Mouse (Mus musculus) yolk sac, embryonic 10.5 days (tissue): Measurements from ENCODE around the gene Nr2f6.

Experiments used
- DNase-seq: peaks from one replicate; pipeline ENCODE4 v3.0.0-alpha.2; 2017; ENCODE audit warnings: low spot score

The Nr2f6 gene

DNA sequence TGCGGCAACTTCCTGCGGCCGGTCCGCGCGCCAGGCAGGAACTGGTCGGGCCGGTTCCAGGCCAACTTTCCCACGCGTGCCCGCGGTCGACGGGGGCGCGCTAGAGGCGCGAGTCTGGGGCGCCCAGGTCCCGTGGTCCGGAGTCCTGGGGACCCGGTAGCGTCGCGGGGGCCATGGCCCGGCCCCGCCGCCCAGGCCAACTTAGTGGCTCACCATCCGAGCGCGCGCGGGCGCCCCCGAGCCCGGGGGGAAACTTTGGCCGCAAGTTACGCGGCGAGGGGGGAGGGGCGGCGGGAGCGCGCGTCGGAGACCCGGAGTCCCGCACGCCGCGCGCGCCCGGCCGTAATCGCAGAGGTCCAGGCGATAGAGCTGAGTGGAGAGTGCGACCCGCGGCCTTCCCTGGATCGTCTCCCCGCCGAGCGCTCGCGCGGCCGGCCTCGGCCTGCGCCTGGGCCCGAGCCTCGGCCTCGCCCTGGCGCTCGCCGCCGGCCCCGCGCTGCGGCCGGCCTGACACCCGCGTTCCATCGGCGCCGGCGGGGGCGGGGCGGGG, at the start of gene Nr2f6:
TSS of gene Nr2f6 (minus strand) at position 540 of the 550 bp plus-strand sequence.
- DNase-seq = peak; percentile 83

DNA sequence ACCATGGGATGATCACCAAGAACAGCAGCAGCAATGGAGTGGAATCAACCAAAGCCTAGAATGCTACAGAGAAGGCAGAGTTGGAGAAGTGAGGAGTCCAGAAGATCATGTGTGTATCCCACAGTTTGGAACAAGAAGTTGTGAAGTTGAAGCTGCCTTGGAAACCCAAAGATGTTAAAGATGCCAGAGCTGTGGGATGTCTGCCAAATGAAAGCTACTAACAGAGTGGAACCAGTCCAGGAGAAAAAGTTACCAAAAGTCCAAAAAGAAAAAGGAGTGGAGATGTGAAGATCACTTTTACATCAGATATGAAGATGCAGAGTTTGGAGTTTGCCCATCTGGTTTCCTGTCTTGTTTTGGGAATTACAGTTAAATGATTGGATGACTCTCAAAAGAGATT, 40.4 kb upstream of the Nr2f6 start:
- no peak for DNase-seq

DNA sequence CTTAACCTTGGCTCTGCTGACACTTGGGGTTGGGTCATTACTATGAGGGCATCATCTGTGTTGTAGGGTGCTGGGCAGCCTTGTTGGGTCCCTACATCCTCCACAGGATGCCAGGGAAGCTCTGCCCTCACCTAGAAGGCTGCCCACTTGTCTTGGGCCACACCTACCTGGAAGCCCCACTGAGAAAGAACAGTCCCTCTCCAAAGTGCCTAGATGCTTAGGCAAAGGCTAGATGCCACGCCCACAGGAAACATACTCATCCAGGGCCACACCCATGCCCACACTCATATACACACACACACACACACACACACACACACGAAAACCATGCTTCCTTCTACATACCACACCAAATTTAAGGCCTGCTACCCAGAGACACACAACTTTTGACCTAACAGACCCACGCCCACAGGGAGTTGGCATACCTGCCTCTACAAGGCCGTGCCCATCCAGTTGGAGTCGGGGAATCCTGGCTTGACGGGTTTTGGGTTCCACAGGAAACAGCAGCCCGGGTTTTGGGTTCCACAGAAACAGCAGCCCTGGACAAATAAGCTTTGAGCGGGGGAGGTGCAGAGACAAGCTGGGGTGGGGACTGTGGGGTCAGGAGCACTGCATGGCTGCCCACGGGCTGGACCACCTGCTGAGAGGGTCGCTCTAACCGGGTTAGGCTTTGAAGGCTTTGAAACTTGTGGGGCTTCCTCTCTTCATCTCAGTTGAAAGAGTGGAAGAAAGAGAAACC, 29.9 kb upstream of the Nr2f6 start:
- no peak for DNase-seq

DNA sequence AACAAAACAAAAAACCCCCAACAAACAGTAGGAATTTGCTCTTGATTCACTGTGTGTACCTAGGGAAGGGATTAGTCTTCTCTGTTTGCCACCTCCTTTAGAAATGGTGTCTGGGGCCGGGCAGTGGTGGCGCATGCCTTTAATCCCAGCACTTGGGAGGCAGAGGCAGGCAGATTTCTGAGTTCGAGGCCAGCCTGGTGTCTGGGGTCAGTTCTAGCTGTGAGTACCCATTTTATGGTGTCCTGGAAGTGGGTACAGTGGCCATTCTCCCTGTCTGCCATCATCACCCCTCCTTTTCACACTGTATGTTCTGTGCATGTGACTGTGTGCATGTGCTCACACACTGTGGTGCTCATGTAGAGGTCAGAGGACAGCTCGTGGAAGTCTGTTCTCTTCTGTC, 26.5 kb upstream of the Nr2f6 start:
- no peak for DNase-seq

DNA sequence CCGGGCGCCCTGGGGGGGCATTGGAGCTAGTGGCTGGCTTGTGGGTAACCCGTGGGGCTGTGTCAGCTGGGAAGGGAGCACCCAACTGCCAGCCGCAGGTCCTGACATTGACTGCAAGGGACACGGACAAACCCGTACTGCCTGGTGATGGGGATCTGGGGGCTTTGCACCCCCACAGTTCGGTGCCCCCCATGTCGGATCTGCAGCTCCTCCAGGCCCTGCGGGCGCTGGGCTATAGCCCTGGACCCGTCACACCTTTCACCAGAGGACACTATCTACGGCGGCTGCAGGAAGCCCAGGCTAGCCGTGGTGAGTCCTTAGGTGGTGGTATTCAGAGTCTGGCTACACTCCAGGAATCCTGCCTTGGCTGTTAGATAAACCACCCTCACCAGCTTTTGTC, 25.7 kb upstream of the Nr2f6 start:
- DNase-seq = no peak

DNA sequence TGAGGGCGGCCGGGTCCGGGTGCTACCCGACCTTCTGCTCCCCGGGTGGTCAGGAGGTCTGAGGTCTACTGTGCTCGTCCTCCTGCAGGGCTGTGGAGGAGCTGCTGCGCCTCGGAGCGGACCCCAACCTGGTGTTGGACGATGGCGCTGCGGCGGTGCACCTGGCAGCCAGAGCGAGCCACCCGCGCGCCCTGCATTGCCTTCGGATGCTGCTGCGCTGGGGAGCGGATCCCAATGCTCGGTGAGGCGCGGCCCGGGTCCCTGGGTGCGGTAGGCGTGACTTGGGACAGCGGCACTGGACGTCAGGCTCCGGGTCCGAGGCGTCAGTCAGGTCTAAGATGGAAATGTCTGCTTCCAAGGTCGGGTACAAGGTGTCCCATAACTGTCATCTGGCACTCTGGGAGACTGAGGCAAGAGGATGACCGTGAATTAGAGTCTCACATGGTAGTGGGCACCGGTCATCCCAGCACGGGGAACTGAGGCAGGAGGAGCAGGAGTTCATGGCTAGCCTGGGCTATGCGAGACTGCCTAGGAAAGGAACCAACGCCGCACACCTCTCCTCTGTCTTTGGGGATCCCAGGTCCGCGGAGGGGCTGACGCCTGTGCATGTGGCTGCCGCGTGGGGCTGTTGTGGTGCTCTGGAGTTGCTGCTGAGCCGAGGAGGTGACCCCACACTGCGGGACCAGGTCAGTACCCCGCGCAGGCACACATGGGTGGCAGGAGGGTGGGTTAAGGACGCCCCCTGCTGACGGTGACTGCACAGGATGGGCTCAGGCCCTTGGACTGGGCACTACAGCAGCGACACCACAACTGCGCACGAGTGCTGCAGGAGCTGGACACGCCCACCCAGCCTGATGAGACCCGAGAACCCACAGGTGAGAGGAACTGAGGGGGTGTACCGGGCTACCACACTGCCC, 24.6 kb upstream of the Nr2f6 start:
- peak; percentile 80 for DNase-seq

DNA sequence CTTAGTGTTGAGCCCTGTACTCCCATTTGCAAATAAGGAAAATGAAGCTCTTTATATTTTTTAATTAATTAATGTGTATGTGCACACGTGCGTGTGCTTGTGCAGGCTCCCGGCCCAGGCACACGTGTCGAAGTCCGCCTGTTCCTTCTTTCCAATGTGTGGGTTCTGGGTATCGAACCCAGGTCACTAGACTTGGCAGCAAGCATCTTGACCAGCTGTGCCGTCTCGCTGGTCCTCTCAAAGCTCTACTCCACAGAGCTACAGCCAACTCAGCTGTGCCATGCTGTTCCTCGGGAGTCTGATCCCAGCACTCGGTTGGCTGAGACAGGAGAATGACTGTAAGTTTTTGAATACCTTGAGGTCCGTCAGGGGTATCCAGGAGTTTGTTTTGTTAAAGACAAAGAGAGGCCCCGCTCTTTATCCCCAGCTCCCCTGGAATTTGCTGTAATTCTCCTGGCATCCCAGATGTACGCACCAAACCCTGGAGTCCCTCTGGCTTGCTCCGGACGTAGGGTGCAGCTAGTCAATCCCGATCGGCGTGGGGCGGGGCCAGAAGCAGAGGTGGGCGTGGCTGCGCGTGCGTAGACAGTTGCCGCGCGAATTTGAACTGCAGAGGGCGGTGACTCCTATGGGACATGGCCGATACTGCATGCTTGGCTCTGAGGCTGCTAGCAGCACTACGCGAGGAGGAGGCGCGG, 23.8 kb upstream of the Nr2f6 start, which contains the start of gene Ankle1:
TSS of gene Ankle1 (plus strand) at position 610 of the 698 bp plus-strand sequence.
- DNase-seq = peak; percentile 96

DNA sequence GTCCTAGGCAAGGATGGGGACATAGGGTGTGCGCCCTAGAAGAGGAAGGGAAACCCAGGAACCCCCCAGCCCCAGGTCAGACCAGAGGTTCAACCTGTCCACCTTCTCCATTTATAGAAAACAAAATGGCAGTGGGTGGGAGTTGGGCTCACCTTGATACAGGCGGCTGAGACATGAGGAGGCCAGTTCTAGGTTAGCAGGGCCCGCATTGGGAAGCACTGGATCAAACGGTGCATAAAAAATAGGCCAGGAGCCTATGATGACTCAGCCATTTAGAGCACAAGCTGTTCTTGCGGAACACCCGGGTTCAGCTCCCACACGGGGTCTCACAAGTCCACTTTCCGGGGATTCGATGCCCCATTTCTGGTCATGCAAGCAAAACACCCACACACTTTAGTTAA, 23.2 kb upstream of the Nr2f6 start:
- no peak for DNase-seq

DNA sequence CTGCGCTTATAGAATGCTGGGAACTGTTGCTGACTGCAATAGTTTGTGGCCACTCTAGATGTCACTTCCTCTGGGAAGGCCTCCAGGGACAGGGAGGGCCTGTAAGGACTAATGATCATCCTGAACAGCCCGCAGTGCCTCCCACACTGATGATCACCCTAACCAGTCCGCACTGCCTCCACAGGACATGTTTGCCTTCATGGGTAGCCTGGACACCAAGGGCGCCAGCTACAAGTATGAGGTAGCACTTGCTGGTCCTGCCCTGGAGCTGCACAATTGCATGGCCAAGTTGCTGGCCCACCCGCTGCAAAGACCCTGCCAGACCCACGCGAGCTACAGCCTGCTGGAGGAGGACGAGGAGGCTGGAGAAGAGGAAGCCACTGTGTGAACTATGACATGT, 22.3 kb upstream of the Nr2f6 start:
- no peak for DNase-seq

DNA sequence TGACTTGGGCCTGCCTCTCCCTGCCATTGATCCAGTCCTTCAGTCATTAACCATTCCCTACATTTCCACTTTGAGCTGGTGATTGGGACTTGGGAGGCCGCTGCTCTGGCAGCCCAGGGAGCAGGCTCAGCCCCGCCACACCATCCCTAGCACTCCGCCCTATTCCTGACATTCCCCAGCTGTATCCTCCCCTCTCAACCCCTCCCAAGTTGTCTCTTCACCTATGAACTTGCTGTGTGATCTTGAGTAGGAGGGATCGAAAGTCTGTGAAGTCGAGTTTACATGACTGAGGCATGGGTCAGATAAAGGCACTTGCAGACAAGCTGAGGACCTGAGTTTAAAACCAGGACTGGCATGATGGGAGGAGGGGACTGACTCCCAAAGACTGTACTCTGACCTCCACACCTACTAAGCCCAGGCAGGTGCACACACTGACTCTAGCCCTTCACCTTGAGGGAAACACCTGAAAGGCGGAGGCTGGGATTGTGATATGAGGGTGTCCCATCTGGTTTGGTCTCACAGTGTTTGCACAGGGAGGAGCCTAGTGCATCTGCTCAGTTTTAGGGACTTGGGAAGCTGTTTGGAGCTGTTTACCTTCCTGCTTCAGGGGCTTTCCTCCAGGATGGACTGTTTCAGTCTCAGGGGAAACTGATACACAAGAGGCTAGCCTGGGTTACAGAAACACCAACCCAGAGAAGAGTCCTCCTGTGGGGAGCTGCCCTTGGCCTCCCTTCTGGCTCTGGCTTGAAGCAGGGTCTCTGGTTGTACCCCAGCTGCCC, 21.5 kb upstream of the Nr2f6 start:
- no peak for DNase-seq

DNA sequence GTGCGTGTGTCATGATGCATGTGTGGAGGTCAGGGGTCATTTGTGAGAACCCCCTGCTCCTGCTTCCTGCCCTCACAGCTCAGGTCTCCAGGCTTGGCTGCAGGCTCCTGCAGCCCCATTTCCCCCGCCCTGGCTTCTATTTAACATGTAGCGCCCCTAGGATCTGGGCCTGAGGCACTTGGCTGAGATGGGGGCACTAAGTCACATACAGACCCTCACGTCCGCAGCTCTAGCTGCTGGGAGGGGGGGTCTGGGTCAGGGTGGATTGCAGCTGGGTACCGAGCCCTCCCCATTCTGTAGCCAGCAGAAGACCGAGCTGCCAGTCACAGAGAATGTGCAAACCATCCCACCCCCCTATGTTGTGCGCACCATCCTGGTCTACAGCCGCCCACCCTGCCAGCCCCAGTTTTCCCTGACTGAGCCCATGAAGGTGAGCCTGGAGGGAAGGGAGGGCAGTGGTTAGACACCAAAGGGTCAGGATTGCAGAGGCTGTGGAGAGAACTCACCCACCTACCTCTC, 20.7 kb upstream of the Nr2f6 start:
- no peak for DNase-seq

DNA sequence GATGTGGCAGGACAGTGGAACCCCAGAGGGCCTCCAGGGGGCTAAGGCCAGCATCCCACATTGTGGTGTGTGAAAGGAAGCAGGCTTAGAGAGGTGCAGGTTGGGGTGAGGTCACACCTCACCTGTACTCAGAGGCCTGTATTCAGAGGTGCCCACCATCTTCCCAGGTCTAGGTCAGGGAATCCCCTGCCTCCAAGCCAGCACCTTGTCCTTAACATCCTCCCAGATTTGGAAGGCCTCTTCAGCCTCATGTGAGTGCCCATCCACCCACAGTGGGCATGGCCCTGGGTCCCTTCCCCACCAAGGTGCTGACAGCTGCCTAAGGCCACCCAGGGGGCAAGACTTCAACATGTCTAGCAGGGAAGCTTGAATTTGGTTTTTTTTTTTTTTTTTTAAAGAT, 19.7 kb upstream of the Nr2f6 start:
- no peak for DNase-seq

DNA sequence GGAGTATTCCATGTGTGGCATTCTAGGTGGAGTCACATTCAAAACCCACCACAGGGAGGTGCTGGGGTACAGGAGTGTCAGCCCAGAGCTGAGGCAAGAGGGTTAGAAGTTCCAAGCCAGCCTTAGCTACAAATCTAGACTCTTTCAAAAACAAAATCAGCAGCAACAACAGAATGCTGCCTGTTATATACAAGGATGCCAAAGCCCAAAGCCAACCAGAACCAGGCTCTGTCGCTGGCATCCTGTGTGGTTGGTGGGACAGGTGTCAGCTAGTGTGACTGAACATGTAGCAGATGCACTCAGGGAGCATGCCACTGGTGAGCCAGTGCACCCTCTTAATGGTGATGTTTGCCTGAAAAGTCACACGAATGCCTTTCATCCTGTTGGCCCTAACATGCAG, 19.1 kb upstream of the Nr2f6 start:
- no peak for DNase-seq

DNA sequence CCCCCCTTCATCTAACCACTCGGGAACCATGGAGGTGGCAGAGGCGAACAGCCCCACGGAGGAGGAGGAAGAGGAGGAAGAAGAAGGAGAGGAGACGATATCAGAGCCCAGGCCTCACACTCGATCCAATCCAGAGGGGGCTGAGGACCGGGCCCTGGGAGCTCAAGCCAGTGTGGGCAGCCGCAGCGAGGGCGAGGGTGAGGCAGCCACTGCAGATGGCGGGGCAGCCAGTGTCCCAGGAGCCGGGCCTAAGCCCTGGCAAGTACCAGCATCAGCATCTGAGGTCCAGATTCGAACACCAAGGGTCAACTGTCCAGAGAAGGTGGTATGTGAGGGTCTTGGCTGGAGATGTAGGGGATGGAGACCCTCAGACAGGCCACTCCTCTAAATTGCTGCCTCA, 15.9 kb upstream of the Nr2f6 start:
- no peak for DNase-seq

DNA sequence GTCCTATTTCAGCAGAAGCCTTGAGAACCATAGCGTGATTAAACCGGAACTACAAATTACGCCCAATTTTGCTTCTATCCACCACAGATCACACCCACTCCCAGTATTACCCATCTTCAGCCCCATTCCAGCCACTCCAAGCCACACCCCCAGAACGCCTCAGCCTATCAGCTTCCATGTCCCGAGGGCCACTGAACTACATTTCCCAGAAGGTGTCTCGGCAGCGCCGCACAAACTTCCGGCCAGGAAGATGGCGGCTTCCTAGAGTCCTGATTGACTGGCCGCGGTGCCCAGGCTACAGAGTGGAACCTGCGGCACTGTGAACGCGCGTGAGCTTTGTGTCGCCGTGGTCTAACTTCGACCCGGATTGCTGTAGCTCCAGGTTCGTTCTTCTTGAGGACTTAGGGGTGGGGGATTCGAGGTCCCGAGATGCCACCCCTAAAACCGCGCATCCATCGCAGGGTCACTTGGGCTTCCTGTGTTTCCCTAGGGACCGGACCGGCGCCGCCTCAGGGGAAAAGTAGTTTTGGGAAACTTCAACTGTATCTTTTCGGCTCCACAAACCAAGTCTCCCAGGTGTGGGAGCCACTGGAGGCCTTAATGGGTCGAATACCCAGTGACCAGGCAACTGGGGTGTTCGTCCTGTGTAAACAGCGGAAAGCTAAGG, 15.0 kb upstream of the Nr2f6 start, which contains the start of gene Babam1:
TSS of gene Babam1 (plus strand) at position 223 of the 667 bp plus-strand sequence.
- DNase-seq = peak; percentile 94

DNA sequence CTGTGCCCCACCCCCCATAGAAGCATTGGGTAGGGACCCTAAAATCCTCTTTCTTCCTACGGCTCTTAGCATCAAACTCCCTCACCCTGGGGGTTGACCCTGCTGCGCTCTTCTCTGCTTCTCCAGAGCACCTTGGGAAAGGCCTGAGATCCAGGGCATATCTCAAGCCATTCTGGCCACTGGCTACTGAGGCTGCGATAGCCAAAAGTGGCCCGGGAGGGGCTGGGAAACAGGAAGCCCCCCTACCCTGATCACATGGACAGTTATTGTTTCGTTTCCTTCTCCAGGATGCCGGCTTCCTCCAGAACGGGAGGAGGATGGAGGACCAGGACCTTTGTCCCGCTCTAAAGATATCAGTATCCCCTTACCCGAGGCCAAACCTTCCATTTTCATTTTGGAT, 13.9 kb upstream of the Nr2f6 start, which contains the start of gene Ushbp1:
TSS of gene Ushbp1 (minus strand) at position 174 of the 400 bp plus-strand sequence.
- DNase-seq = no peak

DNA sequence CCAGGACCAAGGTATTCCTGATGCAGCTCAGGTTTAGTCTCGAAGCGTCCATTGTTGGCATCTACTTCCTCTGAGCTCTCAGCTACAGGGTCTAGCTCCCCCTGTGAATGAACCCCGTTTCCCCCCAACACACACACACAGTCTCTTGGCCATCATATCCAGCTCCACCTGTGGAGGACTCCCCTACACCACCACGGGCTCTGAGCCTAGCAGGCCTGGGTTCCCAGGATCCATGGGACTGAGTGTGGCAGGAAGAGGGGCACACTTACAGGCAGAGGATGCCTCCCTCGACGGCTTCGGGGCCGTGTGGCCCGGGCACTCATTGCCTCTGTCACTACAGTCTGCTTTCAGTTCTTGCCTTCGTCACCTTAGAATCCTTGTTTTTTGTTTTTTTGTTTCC, 13.3 kb upstream of the Nr2f6 start:
- no peak for DNase-seq

DNA sequence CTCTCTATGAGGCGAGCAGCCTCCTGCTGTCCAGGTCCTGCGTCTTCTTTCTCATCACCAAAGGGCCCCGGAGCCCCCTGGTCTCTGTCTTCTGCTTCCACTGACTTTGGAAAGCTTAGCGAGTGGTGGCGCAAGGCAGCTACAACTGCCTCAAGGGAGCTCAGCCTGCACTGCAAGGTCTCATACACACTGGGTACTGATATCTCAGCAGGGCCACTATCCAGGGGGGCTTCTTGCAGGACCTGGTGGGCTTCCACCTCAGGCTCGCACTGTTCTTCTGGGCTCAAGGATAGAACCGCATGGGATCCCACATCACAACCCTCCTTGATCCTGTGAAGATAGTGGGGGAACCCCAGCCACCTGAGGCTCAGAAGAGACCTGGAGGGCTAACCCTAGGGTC, 12.7 kb upstream of the Nr2f6 start:
- no peak for DNase-seq

DNA sequence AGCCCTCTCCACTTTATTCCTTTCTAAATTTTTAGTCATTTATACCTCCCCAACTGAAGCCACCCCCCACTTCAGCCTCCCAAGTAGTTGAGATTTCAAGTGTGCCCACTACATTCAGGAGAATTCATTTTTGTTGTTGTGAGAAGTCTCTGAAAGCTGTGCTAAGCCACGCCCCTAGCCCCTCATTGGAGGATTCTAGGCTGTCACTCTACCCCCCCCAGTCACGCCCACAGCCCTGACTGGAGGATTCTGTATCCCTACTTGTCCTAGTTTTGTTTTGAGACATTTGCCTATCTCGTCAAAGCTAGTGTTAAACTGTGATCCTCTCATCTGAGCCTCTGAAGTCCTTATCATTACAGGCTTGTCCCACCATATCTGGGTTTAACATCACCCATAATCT, 11.1 kb upstream of the Nr2f6 start:
- DNase-seq = no peak

DNA sequence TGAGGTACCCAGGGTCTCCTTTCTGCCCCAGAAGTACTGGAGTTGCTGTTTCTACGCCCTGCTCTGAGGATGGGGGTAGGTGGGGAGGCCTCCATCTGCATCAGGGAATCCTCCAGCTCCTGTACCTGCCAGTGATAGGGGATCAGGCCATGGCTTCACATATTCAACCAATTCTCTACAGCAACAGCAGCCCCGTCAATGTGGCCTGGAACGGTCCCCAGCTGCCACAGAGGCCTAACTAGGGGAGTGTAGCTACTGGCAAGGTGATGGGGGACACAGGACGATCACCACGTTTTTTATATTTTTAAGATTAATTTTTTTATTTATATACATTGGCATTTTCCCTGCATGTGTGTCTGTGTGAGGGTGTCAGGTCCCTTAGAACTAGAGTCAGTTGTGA, 10.6 kb upstream of the Nr2f6 start:
- DNase-seq = no peak

DNA sequence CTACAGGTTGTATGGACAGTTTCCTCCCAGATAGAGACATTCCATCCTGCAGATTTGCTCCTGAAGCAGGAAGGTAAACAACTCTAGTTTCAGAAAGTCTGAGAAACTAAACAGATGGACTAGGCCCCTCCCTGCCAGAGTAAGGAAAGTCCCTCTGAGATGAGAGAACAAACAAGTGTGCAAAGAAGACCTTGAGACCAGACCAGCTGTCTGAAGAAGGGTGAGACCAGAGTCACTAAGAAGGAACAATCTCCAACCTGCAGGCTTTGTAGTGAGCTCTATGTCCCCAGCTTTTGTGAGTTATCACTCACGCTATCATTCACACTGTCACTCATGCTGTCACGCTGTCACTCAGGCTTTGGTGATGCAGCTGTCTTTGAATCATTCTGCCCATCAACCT, 9.9 kb upstream of the Nr2f6 start:
- DNase-seq = no peak
